Mouse (Mus musculus): ENCODE results near the gene Trex2.
"Not testable (repeated sequence)": the region's sequence is repeated elsewhere in the genome, so short reads cannot be mapped to it uniquely, and the experiment has no call there.

Gene Trex2

DNA sequence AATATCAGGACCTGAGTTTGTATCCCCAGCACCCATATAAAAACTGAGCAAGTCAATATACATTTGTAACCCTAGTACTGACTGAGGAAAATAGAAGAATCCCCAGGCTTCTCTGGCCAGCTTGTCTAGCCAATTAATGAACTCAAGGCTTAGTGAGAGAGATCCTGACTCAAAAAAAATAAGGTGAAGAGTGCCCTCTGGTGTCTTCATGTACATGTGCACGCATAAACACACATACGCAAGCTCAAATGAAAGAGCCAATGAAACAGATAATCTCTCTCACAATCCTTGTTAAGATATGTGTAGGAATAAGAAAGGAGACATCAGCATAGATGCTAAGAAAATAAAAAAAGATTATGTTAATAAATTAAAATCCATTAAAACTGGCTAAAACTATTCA, 5.1 kb downstream of the Trex2 start:
- peak in 1 of 2 experiments; percentile 1 for DNase-seq (ENCODE audit: low spot score in 2 of 2)

DNA sequence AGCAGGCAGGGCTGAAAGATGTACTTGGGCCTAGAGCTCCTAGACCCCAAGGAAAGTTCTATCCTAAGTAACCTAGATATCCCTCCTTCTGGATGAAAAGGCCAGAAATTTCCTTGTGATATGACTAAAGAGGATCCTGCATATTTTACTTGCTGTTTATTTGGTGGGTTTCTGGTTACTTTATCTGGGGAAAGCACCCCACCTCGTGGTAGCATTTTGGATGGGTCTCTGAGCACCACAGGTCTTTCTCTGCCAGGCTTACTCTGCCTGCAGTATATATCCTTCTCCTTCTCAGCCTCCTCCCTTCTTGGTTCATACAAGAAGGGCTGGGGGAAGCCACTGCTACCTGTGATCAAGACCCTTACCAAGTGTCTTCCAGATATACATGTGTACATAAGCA, 22.4 kb downstream of the Trex2 start:
- DNase-seq (ENCODE audit: low spot score in 2 of 2): no peak

DNA sequence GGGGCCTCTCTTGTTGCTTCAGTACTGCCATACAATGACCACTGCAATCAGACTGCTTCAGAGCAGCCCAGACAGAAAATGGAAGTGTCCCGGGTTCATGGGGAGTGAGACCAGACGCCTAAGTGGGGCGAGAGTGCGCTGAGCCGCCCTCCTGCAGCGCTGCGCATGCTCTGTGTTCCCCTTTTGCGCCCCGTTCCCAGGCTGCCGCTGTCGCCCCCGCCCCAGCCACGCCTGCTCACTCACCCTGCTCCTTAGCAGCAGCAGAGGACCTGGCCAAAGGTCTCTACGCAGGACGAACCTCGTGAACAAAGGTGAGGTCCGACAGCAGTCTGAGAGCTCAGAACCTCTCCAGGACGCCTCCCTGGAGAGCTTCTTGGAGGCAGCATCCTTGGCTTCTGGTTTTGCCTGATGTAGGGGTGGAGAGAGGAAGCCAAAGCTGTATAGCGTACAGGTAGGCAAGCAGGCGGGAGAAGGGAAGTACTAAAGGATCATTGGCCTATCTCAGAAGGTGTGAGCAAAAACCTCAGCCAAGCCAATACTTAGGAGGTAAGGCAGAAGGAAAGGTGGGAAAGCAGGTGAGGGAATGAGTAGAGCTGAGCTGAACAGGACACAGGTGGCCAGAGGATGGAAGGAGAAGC, 24.1 kb downstream of the Trex2 start, which contains the start of gene Zfp92:
TSS of gene Zfp92 (plus strand) at position 217 of the 638 bp plus-strand sequence.
- no peak for DNase-seq (ENCODE audit: low spot score in 2 of 2)

DNA sequence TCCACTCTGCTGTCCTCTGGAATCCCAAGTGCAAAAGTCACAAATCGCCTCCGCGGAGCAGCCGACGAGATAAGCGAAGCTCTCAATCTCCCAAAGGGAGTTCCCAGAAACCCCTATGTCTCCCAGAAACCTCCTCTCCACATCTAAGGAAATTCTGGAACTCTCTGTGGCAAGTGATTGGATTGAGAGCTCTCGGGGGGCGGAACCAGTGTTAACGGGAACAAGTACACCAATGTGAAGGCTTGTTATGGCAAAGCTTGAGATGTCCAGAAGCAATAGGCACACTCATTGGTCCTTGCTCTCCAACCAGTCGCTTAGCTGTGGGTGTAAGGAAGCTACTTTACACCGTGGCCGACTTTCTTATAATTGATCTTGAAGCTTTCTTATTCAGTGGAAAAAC, 33.5 kb downstream of the Trex2 start:
- DNase-seq (ENCODE audit: low spot score in 2 of 2): no peak

DNA sequence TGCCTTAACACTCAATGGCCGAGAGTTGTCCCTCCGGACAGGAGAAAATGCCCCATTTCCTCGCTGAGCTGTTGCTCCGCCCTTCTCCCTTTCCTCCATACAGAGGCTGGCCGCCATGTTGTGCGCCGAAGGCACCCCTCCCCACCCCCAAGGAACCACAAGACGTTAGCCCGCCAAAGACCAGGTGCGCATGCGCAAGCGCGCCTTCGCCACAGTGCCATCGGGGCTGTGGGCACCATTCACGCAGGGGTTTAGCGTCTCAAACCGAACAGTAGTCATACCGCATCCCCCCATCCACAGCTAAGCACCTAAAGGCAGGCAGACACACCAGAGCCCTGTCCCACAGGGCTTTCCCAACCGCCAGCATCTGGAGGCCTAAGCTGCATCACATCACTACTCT, 34.2 kb downstream of the Trex2 start:
- DNase-seq (ENCODE audit: low spot score in 2 of 2): no peak

DNA sequence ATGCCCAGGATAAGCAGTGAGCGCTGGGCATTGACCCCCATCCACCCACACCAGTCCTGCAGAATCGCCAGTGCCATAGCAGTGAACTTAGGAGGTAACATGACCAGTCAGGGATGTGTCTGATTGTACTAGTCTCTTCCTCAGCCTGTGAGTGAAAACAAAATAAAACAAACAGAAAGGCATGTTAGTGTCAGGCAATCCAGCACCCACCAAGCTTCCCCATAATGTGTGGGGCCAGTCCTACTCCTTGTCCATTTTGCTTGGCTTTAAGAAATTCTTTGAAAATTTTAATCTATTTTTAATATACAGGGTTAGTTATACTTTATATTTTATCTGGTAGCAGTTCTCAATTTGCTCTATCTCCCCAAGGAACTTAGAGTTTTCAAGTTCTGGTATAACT, 36.5 kb downstream of the Trex2 start, which contains the start of gene Gm18336:
TSS of gene Gm18336 (minus strand) at position 101 of the 400 bp plus-strand sequence.
- DNase-seq (ENCODE audit: low spot score in 2 of 2): not testable (repeated sequence)

DNA sequence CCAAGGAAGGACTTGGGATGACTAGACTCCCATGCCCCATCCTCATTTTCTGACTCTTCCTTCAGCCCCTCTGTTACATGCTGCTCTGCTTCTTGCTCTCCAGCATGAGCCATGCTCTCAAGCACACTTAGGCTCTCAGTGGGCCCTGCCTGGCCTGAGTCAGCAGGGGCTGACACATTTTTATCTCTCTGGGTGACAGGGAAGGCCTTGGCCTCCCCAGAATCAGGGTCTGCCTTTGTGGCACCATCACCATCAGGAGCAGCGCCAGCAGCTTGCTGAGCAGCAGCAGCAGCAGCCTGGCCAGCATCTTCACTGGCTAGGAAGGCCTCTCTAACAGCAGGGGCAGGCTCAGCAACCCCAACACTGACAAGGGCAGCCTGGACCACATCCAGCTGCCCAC, 38.7 kb downstream of the Trex2 start:
- no peak for DNase-seq (ENCODE audit: low spot score in 2 of 2)

DNA sequence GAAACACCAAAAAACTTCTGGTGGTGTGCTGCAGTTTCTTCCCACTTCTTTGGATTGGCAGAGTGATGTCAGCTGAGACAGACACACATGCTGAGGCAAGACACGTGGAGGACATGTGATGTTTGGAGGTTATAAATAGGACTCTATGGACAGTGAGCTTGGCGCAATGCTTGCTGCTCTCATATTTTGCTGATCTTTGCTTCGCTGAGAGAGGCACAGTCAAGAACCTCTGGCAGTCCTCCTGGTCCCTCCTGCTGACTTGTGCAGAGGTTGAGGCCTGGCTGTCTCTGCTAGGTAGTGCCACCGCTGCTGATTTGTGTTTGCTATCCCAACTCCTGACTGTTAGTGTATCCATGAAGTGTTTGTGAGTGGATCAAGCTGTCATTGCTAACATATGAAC, 43.7 kb downstream of the Trex2 start:
- no peak for DNase-seq (ENCODE audit: low spot score in 2 of 2)

DNA sequence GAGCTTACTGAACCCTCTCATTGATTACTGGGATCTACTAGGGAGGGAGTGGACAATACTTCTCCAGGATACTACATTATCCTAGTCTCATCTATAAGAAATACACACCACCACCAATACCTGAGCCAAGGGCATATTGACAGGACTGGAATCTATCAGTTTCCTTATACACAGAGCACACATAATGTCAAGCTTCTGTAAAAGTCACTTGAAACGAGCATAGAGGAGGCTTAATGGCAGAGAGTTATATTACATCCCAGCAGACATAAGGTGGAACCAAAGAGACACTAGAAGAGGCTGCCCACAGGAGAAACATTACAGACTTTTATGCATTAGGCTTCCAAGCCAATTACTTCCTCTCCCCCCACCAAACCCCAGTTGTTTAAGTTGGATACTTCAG, 50.2 kb downstream of the Trex2 start:
- no peak for DNase-seq (ENCODE audit: low spot score in 2 of 2)

DNA sequence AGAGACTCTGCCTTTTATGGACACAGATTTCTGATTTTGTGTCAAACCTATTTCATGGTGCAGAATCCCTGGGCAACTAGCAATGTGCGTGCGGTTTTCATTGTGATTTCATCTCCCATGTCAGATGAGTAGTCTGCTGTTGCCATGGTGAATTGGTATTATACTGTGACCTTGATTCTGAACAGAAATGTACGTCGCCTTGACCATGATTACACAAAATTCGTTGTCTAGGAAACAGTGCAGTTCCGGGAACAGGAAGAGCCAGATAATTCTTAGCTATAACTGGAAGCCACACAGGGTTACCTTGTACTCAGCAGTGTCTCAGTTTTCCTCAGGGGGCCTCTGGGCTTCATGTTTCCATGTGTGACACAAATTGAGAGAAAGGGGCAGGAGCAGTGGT, 50.7 kb downstream of the Trex2 start:
- no peak for DNase-seq (ENCODE audit: low spot score in 2 of 2)
